Mouse (Mus musculus): ENCODE data around the gene 4933414I15Rik.

- TF ChIP-seq CTCF (IDR thresholded peaks at IDR 0.05; ENCODE audit: control insufficient read depth, insufficient read depth, insufficient read length) = no peak
- no peak for TF ChIP-seq FOSL1 (IDR thresholded peaks at IDR 0.05; ENCODE audit: insufficient read depth, low read length, poor library complexity, severe bottlenecking)
- TF ChIP-seq CEBPB (IDR thresholded peaks at IDR 0.05; ENCODE audit: low read depth) = no peak
- TF ChIP-seq MAX (IDR thresholded peaks at IDR 0.05) = no peak
Measured at GRCm38 (mm10) chr11:50930469-50931014, 13.0 kb downstream of the 4933414I15Rik start.
